ENCODE assay signal across 19 mouse cellular contexts in genomic region chr11:83871780-83872554, GRCm38 (mm10). TPM values are rescaled to one million over a fixed set of nuclear protein-coding genes. Genes with fewer than 3 reads are reported as not detected.
DNase-seq lines count a peak whose midpoint lies in the region; ATAC-seq and TF ChIP-seq lines count a peak whose summit lies in the region.
"Had no signal": no experiment of that assay in that cellular context is flagged by ENCODE, and none has a peak within 500 bp of the region (broad histone marks: within the 10 kb centered on the region; RNA-seq: fewer than 3 reads in every experiment).

No protein-coding gene starts in this region.

- TF ChIP-seq RAD21 in MEL (IDR thresholded peaks at IDR 0.05; ENCODE audit: low read depth, low read length): no peak

- peak; percentile 81 for DNase-seq in liver, adult 2 months (ENCODE audit: extremely low read depth, low read depth, low spot score)
- no peak for DNase-seq in liver, embryonic 11.5 days (ENCODE audit: low spot score)
- peak; percentile 53 for DNase-seq in MEL (ENCODE audit: low read depth, low spot score)
- peak; percentile 55 to 62 for DNase-seq in right cerebral cortex, postnatal 36 days (ENCODE audit: low spot score in 2 of 2)
- no peak for DNase-seq in adrenal gland, adult 2 months
- DNase-seq: cerebellum, adult 11-12 months; cerebellum, postnatal 36 days; forebrain, postnatal 0 days; kidney, postnatal 14 days; thymus, postnatal 4 days had no signal

- H3K27me3 ChIP-seq in liver, adult 2 months (ENCODE audit: control insufficient read depth, insufficient read depth, low read length): no peaks in the 10 kb centered on the region
- H3K27me3 ChIP-seq in liver, embryonic 11.5 days (replicated peaks; ENCODE audit: control insufficient read depth, insufficient read depth, low read length): no peaks in the 10 kb centered on the region
- H3K27me3 ChIP-seq in MEL (ENCODE audit: control insufficient read depth in 1 of 2, insufficient read depth in 2 of 2, low read length in 2 of 2): peaks cover 12 to 15% of the 10 kb centered on the region in 2 experiments
- H3K27me3 ChIP-seq in midbrain, embryonic 16.5 days (ENCODE audit: control insufficient read depth, insufficient read depth, low read depth, low read length): no peaks in the 10 kb centered on the region
- H3K27me3 ChIP-seq: embryonic facial prominence, embryonic 12.5 days; heart, embryonic 15.5 days had no signal

- 58% methylated on average over 9 of the region's 9 CpGs for WGBS in liver, adult 2 months
- 63% methylated on average over 9 of the region's 9 CpGs for WGBS in liver, embryonic 11.5 days
- WGBS in midbrain, embryonic 16.5 days: 78% methylated on average over 9 of the region's 9 CpGs

- H3K36me3 ChIP-seq in liver, adult 2 months (ENCODE audit: control insufficient read depth, insufficient read depth, low read length): 0 out of 2 replicates have a peak, but pooled peaks cover 2% of the 10 kb centered on the region
- H3K36me3 ChIP-seq in liver, embryonic 11.5 days (ENCODE audit: control insufficient read depth, insufficient read depth, low read length): no peaks in the 10 kb centered on the region
- H3K36me3 ChIP-seq in MEL (ENCODE audit: control insufficient read depth in 1 of 2, insufficient read depth in 2 of 2, low read length in 2 of 2): no peaks in the 10 kb centered on the region
- H3K36me3 ChIP-seq in midbrain, embryonic 16.5 days (ENCODE audit: control insufficient read depth, insufficient read depth, low read length): no peaks in the 10 kb centered on the region
- H3K36me3 ChIP-seq: embryonic facial prominence, embryonic 12.5 days; heart, embryonic 15.5 days; hindbrain, embryonic 12.5 days had no signal

- no peak overlapping the region for H3K4me3 ChIP-seq in liver, adult 2 months (ENCODE audit: insufficient read depth, low read depth, low read length)
- no peak overlapping the region for H3K4me3 ChIP-seq in liver, embryonic 11.5 days (ENCODE audit: low read depth, low read length)
- H3K4me3 ChIP-seq in MEL (ENCODE audit: control insufficient read depth in 1 of 2, insufficient read depth in 1 of 2, low read depth in 2 of 2, low read length in 2 of 2): no peak overlapping the region
- H3K4me3 ChIP-seq in midbrain, embryonic 16.5 days (ENCODE audit: low read depth, low read length): no peak overlapping the region
- H3K4me3 ChIP-seq: embryonic facial prominence, embryonic 12.5 days; heart, embryonic 15.5 days; hindbrain, embryonic 12.5 days; megakaryocyte, embryonic 14.5 days had no signal

- no peak for TF ChIP-seq POLR2A in liver, adult 2 months (IDR thresholded peaks at IDR 0.05; ENCODE audit: extremely low read depth, insufficient read depth, low read length)
- no peak for TF ChIP-seq POLR2A in MEL (IDR thresholded peaks at IDR 0.05; ENCODE audit: control insufficient read depth in 1 of 2, insufficient read depth in 1 of 2, low read depth in 1 of 2, low read length in 2 of 2, poor library complexity in 1 of 2)

- H3K4me1 ChIP-seq in liver, adult 2 months (ENCODE audit: control insufficient read depth, insufficient read depth, low read length): peaks cover 6% of the 10 kb centered on the region; the same call in 1 of the 2 replicates
- H3K4me1 ChIP-seq in liver, embryonic 11.5 days (replicated peaks; ENCODE audit: control insufficient read depth, insufficient read depth, low read length): no peaks in the 10 kb centered on the region
- H3K4me1 ChIP-seq in MEL (ENCODE audit: control insufficient read depth in 1 of 2, insufficient read depth in 2 of 2, low read length in 2 of 2): no peaks in the 10 kb centered on the region
- no peaks in the 10 kb centered on the region for H3K4me1 ChIP-seq in midbrain, embryonic 16.5 days (ENCODE audit: control insufficient read depth, insufficient read depth, low read length)
- H3K4me1 ChIP-seq: embryonic facial prominence, embryonic 12.5 days had no signal

- ATAC-seq in liver, embryonic 11.5 days (replicated peaks; ENCODE audit: low FRiP score): no peak
- peak; percentile 78 for ATAC-seq in granulocyte monocyte progenitor cell, adult 5-6 weeks (replicated peaks; ENCODE audit: poor library complexity, severe bottlenecking)
- ATAC-seq in midbrain, embryonic 16.5 days: no peak
- ATAC-seq: CD4-positive, CD25-positive, alpha-beta regulatory T cell, adult 4 months; forebrain, postnatal 0 days had no signal

- no peak overlapping the region for H3K4me2 ChIP-seq in liver, embryonic 11.5 days
- H3K4me2 ChIP-seq in midbrain, embryonic 16.5 days (ENCODE audit: low read length): no peak overlapping the region
- H3K4me2 ChIP-seq: embryonic facial prominence, embryonic 12.5 days; heart, embryonic 15.5 days; hindbrain, embryonic 12.5 days had no signal

- H3K9me3 ChIP-seq in liver, embryonic 11.5 days (ENCODE audit: control insufficient read depth, low read length): no peaks in the 10 kb centered on the region
- H3K9me3 ChIP-seq in MEL (replicated peaks; ENCODE audit: insufficient read depth, low read length): no peaks in the 10 kb centered on the region
- no peaks in the 10 kb centered on the region for H3K9me3 ChIP-seq in midbrain, embryonic 16.5 days (replicated peaks; ENCODE audit: control insufficient read depth, low read length, poor library complexity, severe bottlenecking)
- H3K9me3 ChIP-seq: embryonic facial prominence, embryonic 12.5 days; heart, embryonic 15.5 days; hindbrain, embryonic 12.5 days; megakaryocyte, embryonic 14.5 days had no signal

- no peak for TF ChIP-seq CTCF in liver, adult 2 months (IDR thresholded peaks at IDR 0.05; ENCODE audit: low read depth, low read length)
- no peak for TF ChIP-seq CTCF in MEL (IDR thresholded peaks at IDR 0.05 in 2 of 3, conservative IDR thresholded peaks at IDR 0.05 in 1 of 3; ENCODE audit: control insufficient read depth in 1 of 3, insufficient read depth in 1 of 3, low read depth in 2 of 3, low read length in 3 of 3, poor library complexity in 1 of 3, severe bottlenecking in 1 of 3)

- H3K79me2 ChIP-seq in liver, adult 2 months (ENCODE audit: control insufficient read depth, insufficient read depth, low read length): no peaks in the 10 kb centered on the region
- H3K79me2 ChIP-seq in MEL (ENCODE audit: control insufficient read depth, insufficient read depth, low read length, poor library complexity): no peaks in the 10 kb centered on the region

- no peak overlapping the region for H3K9ac ChIP-seq in liver, adult 2 months (ENCODE audit: low read depth, low read length)
- H3K9ac ChIP-seq in liver, embryonic 11.5 days (ENCODE audit: low read depth, low read length): no peak overlapping the region
- H3K9ac ChIP-seq in MEL (ENCODE audit: control insufficient read depth, low read depth, low read length, poor library complexity, severe bottlenecking): no peak overlapping the region
- no peak overlapping the region for H3K9ac ChIP-seq in midbrain, embryonic 16.5 days (ENCODE audit: low read depth, low read length)
- H3K9ac ChIP-seq: embryonic facial prominence, embryonic 12.5 days; forebrain, postnatal 0 days; heart, embryonic 15.5 days; hindbrain, embryonic 12.5 days had no signal

- TF ChIP-seq EP300 in MEL (IDR thresholded peaks at IDR 0.05; ENCODE audit: low read depth in 1 of 2, low read length in 2 of 2): no peak

- no peak overlapping the region for H3K27ac ChIP-seq in liver, adult 2 months (replicated peaks; ENCODE audit: insufficient read depth, low read depth, low read length)
- no peak overlapping the region for H3K27ac ChIP-seq in liver, embryonic 11.5 days (ENCODE audit: low read depth, low read length)
- H3K27ac ChIP-seq in MEL (ENCODE audit: control insufficient read depth, low read depth, low read length): no peak overlapping the region
- H3K27ac ChIP-seq in midbrain, embryonic 16.5 days (ENCODE audit: low read length): no peak overlapping the region
- H3K27ac ChIP-seq: embryonic facial prominence, embryonic 12.5 days; heart, embryonic 15.5 days; hindbrain, embryonic 12.5 days; stomach, postnatal 0 days had no signal

TF ChIP-seq in MEL, 35 proteins besides CTCF, POLR2A, EP300 and RAD21:
- TF ChIP-seq RCOR1 (IDR thresholded peaks at IDR 0.05; ENCODE audit: low read depth, low read length) (no peak), MEF2A (IDR thresholded peaks at IDR 0.05; ENCODE audit: extremely low read depth, insufficient replicate concordance, low read depth, low read length, poor library complexity, severe bottlenecking) (no peak), ZKSCAN1 (IDR thresholded peaks at IDR 0.05; ENCODE audit: low read depth, low read length) (no peak), POLR2AphosphoS2 (IDR thresholded peaks at IDR 0.05; ENCODE audit: low read length) (no peak), TAL1 (IDR thresholded peaks at IDR 0.05; ENCODE audit: low read length) (no peak), CHD2 (IDR thresholded peaks at IDR 0.05; ENCODE audit: low read length) (no peak), GABPA (IDR thresholded peaks at IDR 0.05; ENCODE audit: low read depth, low read length) (no peak), HCFC1 (IDR thresholded peaks at IDR 0.05; ENCODE audit: low read depth, low read length) (no peak), USF2 (IDR thresholded peaks at IDR 0.05; ENCODE audit: borderline replicate concordance in 1 of 2, insufficient read depth in 1 of 2, low read depth in 1 of 2, low read length in 2 of 2) (no peak), JUND (IDR thresholded peaks at IDR 0.05; ENCODE audit: low read depth, low read length) (no peak)

RNA-seq across cellular contexts. Expression of gene Hnf1b, which starts 22.1 kb away (rescaled TPM):
- total RNA-seq in liver, adult 2 months (2014; rRNA removed): 2.2 and 2.4 TPM in 2 replicates
- polyA plus RNA-seq in liver, adult 2 months (2012; rRNA removed): 13.7 and 14.9 TPM in 2 replicates
- polyA plus RNA-seq in liver, embryonic 11.5 days (2014; fragmentation: Nextera tagmentation; extraction: Ambion mirVana): 4.5 and 5.0 TPM in 2 replicates
- total RNA-seq in MEL (2012; rRNA removed): not detected in 2 replicates
- polyA plus RNA-seq in MEL (2012; ENCODE audit: insufficient read depth in 1 of 2, insufficient read length in 2 of 2, low read depth in 1 of 2, low replicate concordance in 2 of 2, missing spikeins in 1 of 2): not detected
- not detected in 2 replicates for total RNA-seq in granulocyte monocyte progenitor cell, adult 5-6 weeks (2014; fragmentation: Nextera tagmentation)
- total RNA-seq in granulocyte monocyte progenitor cell, adult 5-6 weeks (2017): not detected in 2 replicates
- polyA plus RNA-seq in midbrain, embryonic 16.5 days (2015; fragmentation: Nextera tagmentation; extraction: Ambion mirVana): 0.13 TPM in 1 of 2 replicates, not detected in the other
- not detected for total RNA-seq in adrenal gland, adult 2 months (2021)
- polyA plus RNA-seq in adrenal gland, adult 2 months (2012; rRNA removed): 0.26 and 0.53 TPM in 2 replicates
- total RNA-seq: forebrain, postnatal 0 days; midbrain, postnatal 0 days had no signal
- polyA plus RNA-seq: CD4-positive, CD25-positive, alpha-beta regulatory T cell, adult 4 months; embryonic facial prominence, embryonic 12.5 days had no signal

Comparison
In these comparisons a context has a peak if more than half of its experiments do, and no peak if none do; other contexts are left out.
1. DNase-seq: peak in liver, adult 2 months (single experiment), MEL (single experiment) and right cerebral cortex, postnatal 36 days (2 of 2); none in liver, embryonic 11.5 days (single experiment) and adrenal gland, adult 2 months (single experiment).